Mouse (Mus musculus): ENCODE results near the gene Wdr74.

Wdr74 gene

DNA sequence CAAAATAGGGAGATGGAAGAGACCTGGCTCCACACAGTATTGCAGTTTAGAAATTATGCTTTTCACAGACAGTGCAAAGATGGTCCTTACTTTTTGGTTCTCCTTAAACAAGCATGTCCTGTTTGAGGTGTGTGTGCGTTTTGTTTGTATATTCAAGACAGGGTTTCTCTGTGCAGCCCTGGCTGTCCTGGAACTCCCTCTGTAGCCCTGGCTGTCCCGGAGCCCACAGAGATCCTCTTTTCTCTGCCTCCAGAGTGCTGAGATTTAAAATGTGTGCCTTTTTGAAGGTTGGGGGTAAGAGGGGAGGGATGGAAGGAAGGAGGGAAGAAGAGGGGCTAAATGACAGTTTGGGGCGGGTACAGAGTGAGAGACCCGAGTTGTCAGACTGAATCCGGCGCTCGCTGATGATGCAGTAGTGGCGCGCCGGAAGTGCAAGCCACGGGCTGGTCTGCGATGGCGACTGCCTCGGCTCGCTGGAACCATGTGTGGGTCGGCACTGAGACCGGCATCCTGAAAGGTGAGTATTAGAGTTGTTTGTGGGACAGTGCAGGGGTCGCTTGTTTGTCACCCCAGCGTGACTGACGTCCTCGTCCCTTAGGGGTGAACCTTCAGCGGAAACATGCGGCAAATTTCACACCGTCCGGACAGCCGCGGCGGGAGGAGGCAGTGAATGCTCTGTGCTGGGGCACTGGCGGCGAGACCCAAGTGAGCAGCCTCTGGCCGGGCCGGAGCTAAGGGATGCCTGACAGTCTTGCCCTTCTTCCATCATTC is at the start of gene Wdr74:
Wdr74 (plus strand) TSS at position 439 of the 771 bp plus-strand sequence.
- in situ Hi-C loops (cut with MboI, MseI), result loop anchor here (5.0 kb wide), 1 partner anchor 332 kb away; no protein-coding TSS in a partner anchor

DNA sequence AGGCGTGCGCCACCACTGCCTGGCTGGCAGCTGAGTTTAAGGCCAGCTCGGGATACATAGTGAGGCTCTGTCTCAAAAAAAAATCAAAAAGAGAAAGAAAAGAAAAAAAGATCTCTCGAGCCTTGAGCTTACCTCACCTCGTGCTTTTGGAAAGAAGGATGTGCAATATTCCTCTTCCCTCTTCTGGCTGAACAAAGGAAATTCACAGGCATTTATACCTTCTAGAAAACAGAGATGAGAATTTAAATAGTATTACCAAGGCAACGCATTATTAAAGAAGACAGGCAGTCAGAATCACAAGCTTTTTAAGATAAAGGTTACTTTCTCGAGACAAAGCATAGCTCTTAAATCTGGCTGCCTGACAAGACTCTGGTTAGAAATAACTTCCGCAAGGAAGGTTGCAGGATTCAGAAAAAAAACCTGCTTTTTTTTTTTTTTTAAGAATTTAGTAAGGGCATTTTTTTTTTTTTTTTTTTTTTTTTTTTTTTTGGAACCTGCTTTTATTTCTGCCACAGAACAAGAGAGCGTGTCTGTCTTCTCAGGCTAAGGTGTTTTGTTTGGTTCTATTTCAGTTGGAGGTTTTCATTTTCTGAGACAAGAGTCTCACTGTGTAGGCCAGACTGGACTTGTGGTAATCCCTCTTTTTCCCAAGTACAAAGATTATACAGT is 43.6 kb upstream of the Wdr74 start:
- in situ Hi-C loops (cut with MboI, MseI), result no loop called here

DNA sequence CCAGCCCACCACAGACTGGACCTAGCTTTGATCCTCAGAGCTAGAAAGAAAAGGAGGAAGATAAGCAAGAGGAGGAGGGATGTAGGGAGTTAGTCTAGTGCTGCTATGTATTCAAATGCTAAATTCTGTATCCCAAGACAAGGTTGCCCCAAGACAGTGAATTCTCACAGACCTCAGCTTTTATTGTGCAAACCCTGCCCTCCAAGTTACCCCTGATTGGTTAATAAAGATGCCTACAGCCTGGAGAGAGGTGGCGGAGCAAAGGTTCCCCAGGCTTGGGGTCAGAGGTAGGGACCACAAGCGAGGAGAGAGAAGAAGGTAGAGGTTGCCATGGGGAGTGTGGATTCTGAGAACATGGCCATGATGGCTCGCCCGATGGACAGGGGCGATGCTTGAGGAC is 42.9 kb upstream of the Wdr74 start:
- in situ Hi-C loops (cut with MboI, MseI), result no loop called here

DNA sequence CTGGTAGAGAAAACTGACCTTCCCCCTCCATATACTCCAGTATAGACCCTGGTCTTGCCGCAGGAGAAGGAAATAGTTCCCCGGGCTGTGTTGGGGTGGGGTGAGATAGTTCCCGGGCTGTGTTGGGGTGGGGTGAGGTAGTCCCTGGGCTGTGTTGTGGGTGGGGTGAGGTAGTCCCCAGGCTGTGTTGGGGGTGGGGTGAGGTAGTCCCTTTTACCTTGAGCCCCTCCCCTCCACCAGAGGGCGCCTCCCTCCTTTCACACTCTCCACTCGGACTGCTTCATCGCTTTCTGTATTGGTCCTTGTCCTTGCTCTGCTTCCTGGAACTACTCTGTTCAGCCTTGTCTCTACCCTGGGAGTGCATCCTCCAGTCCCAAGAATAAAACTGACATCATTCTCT is 40.3 kb upstream of the Wdr74 start:
- in situ Hi-C loops (cut with MboI, MseI), result no loop called here

DNA sequence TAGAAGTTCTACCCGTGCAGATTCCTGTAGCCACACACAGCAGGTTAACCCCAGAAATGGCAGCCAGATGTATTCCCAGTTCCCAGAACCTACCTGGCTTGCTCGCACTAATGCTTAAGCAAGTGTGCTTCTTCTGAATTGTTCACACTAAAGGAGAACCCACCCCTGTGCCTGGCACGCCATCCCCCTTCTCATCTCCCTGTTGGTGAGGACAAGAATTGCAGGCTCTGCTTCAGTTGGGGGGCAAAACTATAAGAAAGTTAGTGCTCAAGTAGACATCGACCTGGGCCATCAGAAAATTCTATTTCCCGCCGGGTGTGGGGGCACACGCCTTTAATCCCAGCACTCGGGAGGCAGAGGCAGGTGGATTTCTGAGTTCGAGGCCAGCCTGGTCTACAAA is 36.0 kb upstream of the Wdr74 start:
- in situ Hi-C loops (cut with MboI, MseI), result no loop called here

DNA sequence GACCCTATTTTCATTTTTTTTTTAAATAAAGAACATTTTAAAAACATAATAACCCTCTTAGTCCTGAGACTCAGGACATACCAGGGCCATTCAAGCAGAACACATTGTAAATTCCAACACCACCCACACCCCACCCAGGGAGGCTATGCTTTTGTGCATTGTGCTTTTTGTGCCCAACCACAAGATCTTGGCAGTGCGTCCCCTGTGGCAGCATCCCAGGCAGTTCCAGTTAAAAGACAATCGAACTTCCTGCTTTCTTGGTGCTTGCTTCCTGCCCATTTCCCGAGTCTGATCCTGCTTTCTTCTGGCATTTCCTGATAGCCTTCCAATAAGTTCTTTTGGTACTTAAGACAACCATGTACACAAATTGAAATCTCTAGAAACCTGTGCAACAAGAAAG is 33.2 kb upstream of the Wdr74 start:
- in situ Hi-C loops (cut with MboI, MseI), result no loop called here

DNA sequence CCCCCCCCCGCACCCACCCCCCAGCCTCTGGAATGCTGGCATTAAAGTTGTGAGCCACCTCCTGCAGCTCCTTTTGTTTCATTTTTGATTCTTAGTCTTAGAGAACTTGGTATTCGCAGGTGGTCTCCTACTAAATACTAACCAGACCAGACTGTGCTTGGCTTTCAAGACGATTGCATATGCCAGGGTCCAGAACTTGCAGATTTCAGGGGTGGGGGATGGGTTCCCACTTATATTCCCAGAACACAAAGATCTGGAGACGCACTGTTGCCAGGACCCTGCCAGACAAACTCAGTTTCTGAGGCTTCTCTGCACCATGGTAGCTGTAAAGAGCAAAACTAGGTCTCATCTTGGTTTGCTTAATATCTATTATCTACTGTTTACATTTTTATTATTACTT is 32.1 kb upstream of the Wdr74 start:
- in situ Hi-C loops (cut with MboI, MseI), result no loop called here

DNA sequence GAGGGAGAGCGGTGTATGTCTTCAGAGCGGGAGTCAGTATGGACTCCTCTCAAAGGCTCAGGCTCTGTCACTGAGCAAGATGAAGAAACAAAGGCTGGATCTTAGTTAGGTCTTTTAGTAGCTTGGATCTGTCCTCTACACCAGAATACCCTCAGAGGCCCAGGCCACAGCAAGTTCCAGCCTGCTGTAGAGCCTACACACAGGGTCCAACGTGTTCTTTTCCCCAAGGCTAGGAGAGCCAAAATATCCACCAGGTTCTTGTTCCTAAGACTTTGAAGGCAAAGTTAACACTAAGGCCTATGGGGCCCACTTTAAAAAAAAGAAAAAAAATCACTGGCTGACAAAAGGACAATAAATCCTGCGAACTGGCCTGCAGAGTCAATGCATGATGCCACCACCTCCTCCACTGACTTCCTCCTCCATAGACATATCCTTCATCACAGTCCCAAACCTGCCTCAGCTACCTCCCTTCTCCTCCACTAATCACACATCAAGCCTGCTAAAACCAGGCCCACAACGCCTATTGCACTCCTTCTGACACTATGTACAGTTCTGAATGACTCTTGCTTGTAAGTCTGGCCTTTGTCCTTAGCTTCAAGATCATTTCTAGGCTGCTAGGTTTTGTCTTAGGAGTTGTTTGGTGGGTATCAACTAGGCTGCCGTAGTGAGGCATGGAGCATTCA is 30.5 kb upstream of the Wdr74 start:
- in situ Hi-C loops (cut with MboI, MseI), result loop anchor here (5.0 kb wide), 1 partner anchor 1208 kb away; no protein-coding TSS in a partner anchor

DNA sequence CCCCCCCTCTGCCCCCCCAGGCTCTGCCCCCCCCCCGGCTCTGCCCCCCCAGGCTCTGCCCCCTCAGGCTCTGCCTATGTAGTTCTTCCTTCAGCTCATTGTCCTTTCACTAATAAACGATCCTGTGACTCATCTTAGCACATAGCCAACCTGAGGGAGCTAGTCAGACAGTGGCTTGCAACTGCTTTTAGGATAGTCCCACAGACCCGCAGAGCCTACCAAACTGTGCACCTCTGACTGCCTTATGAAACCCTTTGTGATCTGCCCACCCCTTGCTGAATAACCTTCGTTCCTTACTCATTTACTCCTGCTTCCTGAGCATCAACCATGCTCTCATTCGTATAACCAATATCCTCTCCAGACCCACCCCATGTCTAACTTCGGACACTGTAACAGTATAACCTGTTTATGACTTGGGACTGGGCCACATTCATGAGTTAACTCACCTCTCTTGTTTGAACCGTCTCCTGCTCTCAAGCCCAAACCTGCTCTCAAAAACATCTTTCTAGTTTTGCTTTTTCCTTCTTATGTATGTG is 29.4 kb upstream of the Wdr74 start:
- in situ Hi-C loops (cut with MboI, MseI), result loop anchor here (5.0 kb wide), 1 partner anchor 1209 kb away; no protein-coding TSS in a partner anchor

DNA sequence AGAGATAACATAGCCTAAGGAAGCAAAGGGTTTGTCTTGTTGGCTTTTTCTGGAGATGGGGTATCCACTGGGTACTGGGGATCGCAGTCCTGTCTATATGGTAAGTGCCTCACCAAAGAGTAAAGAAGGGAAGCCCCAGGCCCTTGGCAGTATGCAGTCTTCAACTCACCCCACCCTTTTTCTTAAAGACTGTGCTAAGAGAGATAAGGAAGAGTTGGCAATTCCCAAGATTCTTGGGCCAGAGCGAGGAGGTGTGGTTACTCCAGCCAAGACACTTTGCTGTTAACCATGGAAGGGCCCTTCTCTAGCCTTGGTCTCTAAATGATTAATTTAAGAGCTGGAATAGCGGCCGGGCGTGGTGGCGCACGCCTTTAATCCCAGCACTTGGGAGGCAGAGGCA is 28.7 kb upstream of the Wdr74 start:
- in situ Hi-C loops (cut with MboI, MseI), result loop anchor here (5.0 kb wide), 1 partner anchor 1210 kb away; no protein-coding TSS in a partner anchor

DNA sequence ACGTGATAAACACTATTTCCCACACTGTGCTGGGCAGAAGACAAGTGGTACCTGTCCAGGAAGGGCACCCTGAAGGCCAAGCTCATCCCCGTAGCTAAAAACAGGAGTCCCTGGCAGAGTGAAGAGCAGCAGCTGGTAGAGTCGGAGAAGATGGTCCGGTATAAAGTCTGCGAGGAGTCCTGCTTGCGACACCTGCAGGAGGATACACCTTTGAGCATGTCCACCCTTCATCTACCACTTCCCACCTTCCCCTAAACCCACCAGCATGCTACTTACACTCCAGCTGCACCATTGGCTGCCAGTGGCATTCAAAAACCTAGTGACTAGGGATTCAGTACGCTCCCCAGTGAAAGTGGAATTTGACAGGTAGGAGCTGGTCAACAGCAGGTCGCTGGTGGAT is 26.7 kb upstream of the Wdr74 start:
- in situ Hi-C loops (cut with MboI, MseI), result loop anchor here (5.0 kb wide), 1 partner anchor 1212 kb away; no protein-coding TSS in a partner anchor

DNA sequence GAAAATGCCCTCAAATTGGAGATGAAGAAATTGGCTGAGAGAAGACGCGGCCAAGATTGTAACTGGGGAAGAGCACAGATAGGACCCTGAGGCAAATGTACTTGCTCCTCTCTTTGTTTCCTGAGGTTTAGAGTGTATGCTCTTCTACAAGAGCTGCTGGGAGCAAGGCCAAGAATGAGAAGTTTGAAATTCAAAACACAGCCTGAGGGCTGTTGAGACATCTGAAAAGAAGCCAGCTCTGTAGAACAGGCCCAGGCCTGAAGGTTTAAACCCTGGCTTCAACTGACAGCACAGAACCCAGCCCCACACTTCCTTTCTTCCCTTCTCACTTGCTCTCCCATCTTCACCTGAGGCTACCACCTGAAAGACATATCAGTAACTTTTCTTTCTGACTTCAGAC is 25.6 kb upstream of the Wdr74 start:
- in situ Hi-C loops (cut with MboI, MseI), result no loop called here

DNA sequence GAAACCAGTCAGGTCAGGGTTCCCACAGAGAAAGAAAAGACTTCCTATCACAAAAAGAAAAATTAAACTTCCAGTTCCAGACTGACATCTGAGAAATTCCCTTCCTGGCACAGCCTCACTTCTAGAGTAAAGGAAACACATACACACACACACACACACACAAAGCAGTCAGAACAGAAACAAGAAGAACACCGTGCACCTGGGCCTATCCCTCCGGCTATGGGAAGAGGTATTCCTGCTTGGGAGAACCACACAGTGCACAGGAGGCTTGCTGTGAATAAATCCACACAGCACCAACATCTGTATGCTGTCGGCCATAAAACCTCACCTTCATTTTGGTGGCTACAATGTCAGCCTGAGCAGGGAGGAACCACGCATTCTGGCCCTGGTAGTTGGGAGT is 24.1 kb upstream of the Wdr74 start:
- in situ Hi-C loops (cut with MboI, MseI), result no loop called here

DNA sequence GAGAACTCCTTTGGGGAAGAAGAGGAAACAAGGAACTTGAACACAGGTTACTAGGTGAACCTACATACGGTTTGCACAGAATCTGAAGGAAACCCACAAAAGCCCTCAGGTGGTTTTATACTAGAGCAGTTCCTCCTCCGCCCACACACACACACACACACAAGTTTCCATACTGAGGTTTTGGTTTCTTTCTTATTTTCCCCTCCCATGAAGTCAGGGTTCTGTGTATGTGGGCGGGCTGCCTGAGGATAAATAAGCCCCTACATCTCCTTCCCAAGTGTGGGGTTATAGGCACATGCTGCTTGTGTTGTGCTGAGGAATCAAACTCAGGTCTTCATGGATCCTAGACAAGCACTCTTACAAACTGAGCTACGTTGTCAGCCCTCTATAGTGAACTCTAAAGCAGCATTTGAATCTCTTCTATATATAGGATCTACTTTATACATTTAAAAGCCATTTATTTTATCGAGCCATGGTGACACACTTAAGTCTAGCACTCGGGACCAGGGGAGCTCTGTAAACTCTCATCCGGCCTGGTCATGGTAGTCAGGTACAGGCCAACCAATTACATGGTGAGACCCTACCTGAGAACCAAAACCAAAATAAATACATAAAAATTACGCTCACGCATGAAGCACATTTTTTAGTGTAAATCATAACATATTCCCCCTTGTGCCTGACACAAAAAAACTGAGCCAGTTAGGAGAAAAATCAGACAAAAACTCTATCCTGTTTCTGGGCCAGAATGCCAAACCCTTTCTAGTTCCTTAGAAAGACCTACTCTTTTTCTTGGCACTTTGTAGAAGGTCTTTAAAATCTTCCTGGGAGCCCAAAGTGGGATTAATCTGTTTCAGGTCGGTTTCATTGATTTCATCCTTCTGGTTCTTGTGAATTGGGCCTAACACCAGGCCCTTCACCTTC is 23.4 kb upstream of the Wdr74 start:
- in situ Hi-C loops (cut with MboI, MseI), result no loop called here

DNA sequence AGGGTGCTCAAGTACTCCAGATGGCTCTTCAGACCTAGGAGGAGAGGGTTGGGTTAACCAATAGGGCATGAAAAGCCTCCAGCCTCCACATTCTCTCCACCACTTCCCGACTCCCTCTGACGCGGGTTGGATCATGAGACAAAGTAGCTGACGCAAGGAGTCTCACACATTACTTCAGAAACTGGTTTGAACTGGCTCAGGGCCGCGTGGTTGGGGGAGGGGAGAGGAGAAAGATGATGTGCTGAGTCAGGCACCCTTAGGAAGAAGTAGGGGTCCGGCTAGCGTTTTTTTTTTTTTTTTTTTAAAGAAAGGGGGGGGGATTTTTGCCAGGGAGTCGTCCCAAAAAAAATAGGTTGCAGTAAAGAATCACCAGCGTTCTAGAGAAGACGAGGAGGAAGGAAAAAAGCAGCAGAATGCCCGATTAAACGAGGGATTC is 22.7 kb upstream of the Wdr74 start:
- in situ Hi-C loops (cut with MboI, MseI), result no loop called here

DNA sequence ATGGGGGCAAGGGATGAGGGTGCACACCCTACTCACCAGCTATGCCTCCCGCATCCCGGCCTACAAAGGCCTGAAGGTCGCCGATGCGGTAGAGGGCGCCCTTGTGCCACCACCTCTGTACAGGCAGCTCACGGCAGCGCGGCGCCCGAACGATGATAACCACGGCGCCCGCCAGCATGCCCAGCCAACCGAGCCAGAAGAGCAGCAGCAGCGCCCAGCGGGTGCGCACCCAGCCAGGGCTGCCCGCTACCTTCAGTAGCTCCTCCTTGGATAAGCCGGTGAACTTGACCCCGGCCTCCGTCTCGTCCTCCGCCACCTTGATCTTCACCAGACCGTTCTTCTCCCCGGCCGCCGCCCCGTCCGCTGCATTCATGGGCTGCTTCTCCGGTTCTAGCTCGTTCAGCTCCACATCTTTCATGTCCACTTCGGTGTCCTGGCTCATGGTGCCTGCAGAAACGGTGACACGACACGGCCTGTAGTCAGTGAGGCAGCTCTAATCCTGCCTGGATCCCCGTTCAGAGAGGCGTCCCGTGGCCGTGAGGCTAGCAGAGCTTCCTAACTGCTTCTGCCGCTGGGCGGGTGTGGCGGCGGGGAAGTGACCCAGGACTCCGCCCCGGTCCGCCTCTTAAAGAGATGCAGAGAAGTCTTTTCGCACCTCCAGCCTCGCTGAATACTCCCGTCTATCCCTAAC is 22.2 kb upstream of the Wdr74 start:
- in situ Hi-C loops (cut with MboI, MseI), result no loop called here

DNA sequence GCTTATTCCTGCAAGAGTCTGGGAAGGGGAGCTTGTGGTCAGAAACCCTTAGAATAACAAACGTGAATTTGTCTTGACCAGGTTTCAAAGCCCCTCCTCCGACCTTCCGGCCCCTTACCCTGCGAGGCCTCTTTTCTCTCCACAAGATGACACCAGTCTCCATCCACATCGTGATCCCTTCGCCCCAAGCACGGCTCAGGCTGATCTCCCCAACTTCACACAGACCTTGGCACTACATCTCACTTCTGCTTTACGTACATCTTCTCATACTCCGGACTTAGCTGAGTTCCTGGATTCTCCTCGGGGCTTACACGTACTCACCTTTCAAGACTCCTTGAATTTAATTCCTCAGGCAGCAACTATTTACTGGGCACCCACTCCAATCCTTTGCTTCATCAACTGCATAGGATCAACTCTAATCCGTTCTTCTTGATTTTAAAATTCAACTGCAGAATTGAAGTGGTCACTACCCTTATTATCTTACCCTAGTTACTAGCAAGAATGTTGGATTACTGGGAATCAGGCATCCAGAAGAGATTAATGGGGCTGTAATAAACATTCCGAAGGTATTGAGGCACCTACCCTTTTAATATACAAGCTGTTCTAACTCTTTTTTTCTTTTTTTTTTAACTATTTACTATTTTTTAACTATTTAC is 21.5 kb upstream of the Wdr74 start:
- in situ Hi-C loops (cut with MboI, MseI), result no loop called here

DNA sequence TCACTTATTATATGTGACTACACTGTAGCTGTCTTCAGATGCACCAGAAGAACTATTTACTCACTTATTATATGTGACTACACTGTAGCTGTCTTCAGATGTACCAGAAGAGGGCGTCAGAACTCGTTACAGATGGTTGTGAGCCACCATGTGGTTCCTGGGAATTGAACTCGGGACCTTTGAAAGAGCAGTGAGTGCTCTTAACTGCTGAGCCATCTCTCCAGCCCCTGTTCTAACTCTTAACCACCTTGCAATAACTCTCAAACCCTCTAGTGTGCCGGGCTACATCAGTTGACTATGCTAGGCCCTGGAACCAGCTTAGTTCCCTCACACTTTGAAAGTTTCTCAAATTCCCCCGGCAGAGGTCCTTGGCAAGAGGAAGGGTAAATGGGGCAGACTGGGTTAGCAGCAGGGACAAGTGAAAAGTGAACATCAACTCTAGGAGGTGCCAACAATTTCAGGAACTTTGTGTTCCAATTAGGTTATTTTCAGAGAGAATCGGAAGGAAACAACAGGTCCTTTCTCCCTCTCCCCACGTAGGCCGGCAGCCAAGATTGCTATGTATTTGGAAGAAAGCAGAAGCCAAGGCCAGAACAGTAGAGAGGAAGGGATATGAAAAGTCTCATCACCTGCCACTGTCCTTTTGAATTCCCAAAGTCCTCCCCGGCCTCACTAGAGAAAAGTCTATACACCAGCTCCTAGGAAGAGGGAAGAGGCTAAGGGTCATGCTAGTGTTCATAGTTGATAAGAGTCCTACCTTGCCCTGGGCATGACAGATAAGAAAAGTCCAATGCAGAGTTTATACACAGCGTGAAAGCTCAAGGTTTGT is 20.8 kb upstream of the Wdr74 start:
- in situ Hi-C loops (cut with MboI, MseI), result no loop called here
